Mouse (Mus musculus) limb, embryonic 15.5 days (tissue): ENCODE measurements at regions not wholly inside any gene's neighbourhood (a gene's known extent, or its start where the extent isn't known, plus 50 kb on each side); places are given as distances from the start of the nearest gene placed in this dataset.

Experiments used
- ATAC-seq: fragments of 200-750 bp; cut with Nextera tagmentation; 2 replicates; pipeline ENCODE4 v1.8.0; 2017; ENCODE audit warnings: low read depth, moderate TSS enrichment; ENCODE audit not compliant: insufficient number of reproducible peaks, low FRiP score, low TSS enrichment
- H3K27ac ChIP-seq: fragments of 300-500 bp; sonication (generic); 2 replicates; pipeline ENCODE4 v1.5.1; 2015; ENCODE audit warnings: moderate library complexity, mild to moderate bottlenecking, inconsistent platforms
- H3K27me3 ChIP-seq: fragments of 300-500 bp; sonication (generic); 2 replicates; pipeline ENCODE4 v1.6.1; 2015; ENCODE audit warnings: inconsistent platforms
- H3K36me3 ChIP-seq: fragments of 300-500 bp; sonication (generic); 2 replicates; pipeline ENCODE4 v1.6.1; 2015; ENCODE audit warnings: inconsistent platforms
- H3K4me1 ChIP-seq: fragments of 300-500 bp; sonication (generic); 2 replicates; pipeline ENCODE4 v1.6.1; 2015; ENCODE audit warnings: inconsistent platforms
- H3K4me2 ChIP-seq: fragments of 300-500 bp; sonication (generic); 2 replicates; pipeline ENCODE4 v1.6.1; 2015; ENCODE audit warnings: mild to moderate bottlenecking, inconsistent platforms
- H3K4me3 ChIP-seq: fragments of 300-500 bp; sonication (generic); 2 replicates; pipeline ENCODE4 v1.5.1; 2015; ENCODE audit warnings: mild to moderate bottlenecking, inconsistent platforms
- H3K9ac ChIP-seq: fragments of 300-500 bp; sonication (generic); 2 replicates; pipeline ENCODE4 v1.6.1; 2015; ENCODE audit warnings: inconsistent platforms
- H3K9me3 ChIP-seq: fragments of 300-500 bp; sonication (generic); 2 replicates; pipeline ENCODE4 v1.6.1; 2016; ENCODE audit warnings: inconsistent platforms
- WGBS: fragments of 180-500 bp; shearing (Covaris S2); methylation state at CpG from one replicate; pipeline ENCODE4 v1.1.7; 2015; 5-methylcytosine and 5-hydroxymethylcytosine counted together

DNA sequence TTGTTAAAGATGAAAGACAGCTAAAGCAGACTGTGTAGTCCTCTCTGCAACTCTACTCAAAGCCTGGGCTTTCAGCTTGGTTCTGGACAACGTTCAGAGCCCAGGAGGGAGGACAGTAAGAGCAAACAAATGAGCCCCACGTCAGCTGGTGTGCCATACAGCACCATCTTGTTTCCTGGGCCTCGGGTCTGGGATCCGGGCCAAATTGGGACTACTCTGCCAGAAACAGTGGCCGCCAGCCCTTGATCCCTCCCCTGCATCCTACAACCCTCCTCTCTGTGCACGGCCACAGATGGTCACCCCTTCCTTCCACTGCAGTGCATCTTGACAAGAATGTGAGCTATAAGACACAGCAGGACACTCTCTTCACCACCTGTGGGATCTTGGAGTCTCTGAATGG is 71.2 kb upstream of the A430005L14Rik start:
- Histone ChIP-seq H3K36me3 (no peaks in the 10 kb centered on the region), H3K27ac (no peak overlapping the region), H3K4me3 (no peak overlapping the region), H3K4me1 (no peaks in the 10 kb centered on the region), H3K27me3 (no peaks in the 10 kb centered on the region; the same call in 1 of the 2 replicates), H3K9ac (no peak overlapping the region), H3K4me2 (no peak overlapping the region), H3K9me3 (no peaks in the 10 kb centered on the region)
- 71% methylated on average over 6 of the region's 6 CpGs for WGBS
- no peak for ATAC-seq

- 77% methylated on average over 9 of the region's 9 CpGs for WGBS
- H3K4me2 ChIP-seq = no peak overlapping the region
- H3K27ac ChIP-seq = no peak overlapping the region
- no peaks in the 10 kb centered on the region for H3K4me1 ChIP-seq
- H3K36me3 ChIP-seq = no peaks in the 10 kb centered on the region
- no peaks in the 10 kb centered on the region for H3K9me3 ChIP-seq
- ATAC-seq = no peak
- H3K27me3 ChIP-seq = no peaks in the 10 kb centered on the region
- H3K9ac ChIP-seq = no peak overlapping the region
- no peak overlapping the region for H3K4me3 ChIP-seq
Measured at GRCm38 (mm10) chr4:153890130-153890529, 66.9 kb upstream of the A430005L14Rik start.

- Histone ChIP-seq H3K27me3 (no peaks in the 10 kb centered on the region), H3K4me3 (no peak overlapping the region), H3K4me2 (no peak overlapping the region), H3K9ac (no peak overlapping the region), H3K27ac (no peak overlapping the region), H3K4me1 (no peaks in the 10 kb centered on the region), H3K36me3 (no peaks in the 10 kb centered on the region), H3K9me3 (no peaks in the 10 kb centered on the region)
- WGBS = 72% methylated on average over 7 of the region's 7 CpGs
- ATAC-seq = no peak
Measured at GRCm38 (mm10) chr4:153899721-153900120, 57.3 kb upstream of the A430005L14Rik start.

GRCm38 (mm10) chr4:153905076-153905475 is 52.0 kb upstream of the A430005L14Rik start:
- Histone ChIP-seq H3K9ac (no peak overlapping the region), H3K27me3 (no peaks in the 10 kb centered on the region), H3K4me3 (no peak overlapping the region), H3K4me1 (no peaks in the 10 kb centered on the region), H3K36me3 (no peaks in the 10 kb centered on the region), H3K27ac (no peak overlapping the region), H3K9me3 (no peaks in the 10 kb centered on the region), H3K4me2 (no peak overlapping the region)
- 80% methylated on average over 9 of the region's 9 CpGs for WGBS
- ATAC-seq = no peak

- Histone ChIP-seq H3K27me3 (no peaks in the 10 kb centered on the region), H3K36me3 (no peaks in the 10 kb centered on the region), H3K9me3 (no peaks in the 10 kb centered on the region), H3K4me1 (no peaks in the 10 kb centered on the region), H3K9ac (no peak overlapping the region), H3K4me2 (no peak overlapping the region), H3K27ac (no peak overlapping the region), H3K4me3 (no peak overlapping the region)
- no peak for ATAC-seq
- WGBS = 38% methylated on average over 7 of the region's 7 CpGs
Measured at GRCm38 (mm10) chr4:153905511-153905910, 51.5 kb upstream of the A430005L14Rik start.
